Mouse (Mus musculus): ENCODE results near the gene Gm17655.
A peak's percentile ranks its signal among the peaks of the same experiment; 100 is the strongest.
"Not testable (repeated sequence)": the region's sequence is repeated elsewhere in the genome, so short reads cannot be mapped to it uniquely, and the experiment has no call there.

Gene Gm17655

GRCm38 (mm10) chr5:110086161-110086866, 14.0 kb upstream of the Gm17655 start:
- DNase-seq (ENCODE audit: low spot score in 2 of 2): no peak

GRCm38 (mm10) chr5:110082961-110083360, 10.6 kb upstream of the Gm17655 start:
- no peak for DNase-seq (ENCODE audit: low spot score in 2 of 2)

GRCm38 (mm10) chr5:110057637-110058408, 14.5 kb downstream of the Gm17655 start:
- DNase-seq (ENCODE audit: low spot score in 2 of 2): peak; percentile 44 to 70

- peak; percentile 44 to 68 for DNase-seq (ENCODE audit: low spot score in 2 of 2)
These were observed 48.5 kb downstream of the Gm17655 start for GRCm38 (mm10) chr5:110023694-110024427.

GRCm38 (mm10) chr5:110023273-110023672, 49.0 kb downstream of the Gm17655 start:
- DNase-seq (ENCODE audit: low spot score in 2 of 2): no peak

- DNase-seq (ENCODE audit: low spot score in 2 of 2): not testable (repeated sequence)
These were observed 56.5 kb downstream of the Gm17655 start for GRCm38 (mm10) chr5:110015775-110016174.
